Mouse (Mus musculus) ES-E14 (cell line): ENCODE measurements around the gene Ppp2r5c.

ENCODE experiments used
- CHD2 ChIP-seq: IDR thresholded peaks from 2 replicates; pipeline ENCODE4 v1.6.1; 2014; ENCODE audit warnings: mild to moderate bottlenecking, low read depth, low read length, inconsistent platforms
- HCFC1 ChIP-seq: IDR thresholded peaks from 2 replicates; pipeline ENCODE4 v1.6.1; 2012; ENCODE audit warnings: low read length, inconsistent platforms, borderline replicate concordance; ENCODE audit not compliant: insufficient read depth
- MAFK ChIP-seq: IDR thresholded peaks from 2 replicates; pipeline ENCODE4 v1.6.1; 2014; ENCODE audit warnings: mild to moderate bottlenecking, low read depth, low read length, inconsistent platforms; ENCODE audit not compliant: insufficient read depth

- TF ChIP-seq HCFC1 (no peak), MAFK (no peak), CHD2 (no peak)
Measured at GRCm38 (mm10) chr12:110418735-110419350, 28.1 kb upstream of the Ppp2r5c start.
